Mouse (Mus musculus): ENCODE data around the gene 2610301B20Rik.

- no peak for TF ChIP-seq GATA1 (IDR thresholded peaks at IDR 0.05; ENCODE audit: low read length)
- TF ChIP-seq TAL1 (IDR thresholded peaks at IDR 0.05; ENCODE audit: low read length) = no peak
Observed at GRCm38 (mm10) chr4:10919097-10919496, 44.8 kb downstream of the 2610301B20Rik start.
